Comparison of ENCODE assay signal across 15 mouse cellular contexts in the genomic region with DNA sequence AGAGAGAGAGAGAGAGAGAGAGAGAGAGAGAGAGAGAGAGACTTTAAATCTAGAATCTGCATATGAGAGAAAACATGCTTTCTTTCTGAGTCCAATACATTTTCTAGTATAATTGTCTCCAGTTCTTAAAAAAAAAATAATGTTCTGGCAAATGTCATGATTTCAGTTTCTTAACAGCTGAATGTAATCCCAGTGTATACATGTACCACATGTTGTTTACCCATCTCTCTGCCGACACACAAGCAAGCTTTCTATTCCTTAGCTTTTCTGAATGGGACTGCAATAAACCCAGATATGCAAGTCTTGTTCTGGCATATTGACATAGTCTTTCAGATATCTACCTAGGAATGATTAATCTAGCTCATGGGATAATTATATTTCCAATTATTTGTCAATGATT.
"Had no signal": no experiment of that assay in that cellular context is flagged by ENCODE, and none has a peak within 500 bp of the region (broad histone marks: within the 10 kb centered on the region; RNA-seq: fewer than 3 reads in every experiment).

No protein-coding gene starts in this region.

- H3K4me2 ChIP-seq: liver, embryonic 13.5 days; lung, embryonic 15.5 days; midbrain, embryonic 11.5 days had no signal

- DNase-seq: kidney, adult 11 months; kidney, adult 9 months; kidney, postnatal 25 days; layer of hippocampus, adult 9-11 months; liver, embryonic 13.5 days; lung, postnatal 4 days; midbrain, embryonic 14.5 days; right cerebral cortex, postnatal 4 days; thymus, adult 2 months; thymus, postnatal 14 days; thymus, postnatal 4 days had no signal

- H3K4me3 ChIP-seq: layer of hippocampus, adult 2 months; liver, embryonic 13.5 days; lung, embryonic 15.5 days had no signal

- H3K27me3 ChIP-seq: liver, embryonic 13.5 days; lung, embryonic 15.5 days had no signal

- H3K36me3 ChIP-seq: liver, embryonic 13.5 days; lung, embryonic 15.5 days had no signal

- H3K9ac ChIP-seq: liver, embryonic 13.5 days; lung, embryonic 15.5 days had no signal

- H3K4me1 ChIP-seq: liver, embryonic 13.5 days; lung, embryonic 15.5 days had no signal

- H3K27ac ChIP-seq: layer of hippocampus, adult 2 months; liver, embryonic 13.5 days; stomach, postnatal 0 days had no signal

- H3K9me3 ChIP-seq: liver, embryonic 13.5 days; lung, embryonic 15.5 days had no signal
